Mouse (Mus musculus): Measurements from ENCODE around the gene Anks3.

Anks3 gene

DNA sequence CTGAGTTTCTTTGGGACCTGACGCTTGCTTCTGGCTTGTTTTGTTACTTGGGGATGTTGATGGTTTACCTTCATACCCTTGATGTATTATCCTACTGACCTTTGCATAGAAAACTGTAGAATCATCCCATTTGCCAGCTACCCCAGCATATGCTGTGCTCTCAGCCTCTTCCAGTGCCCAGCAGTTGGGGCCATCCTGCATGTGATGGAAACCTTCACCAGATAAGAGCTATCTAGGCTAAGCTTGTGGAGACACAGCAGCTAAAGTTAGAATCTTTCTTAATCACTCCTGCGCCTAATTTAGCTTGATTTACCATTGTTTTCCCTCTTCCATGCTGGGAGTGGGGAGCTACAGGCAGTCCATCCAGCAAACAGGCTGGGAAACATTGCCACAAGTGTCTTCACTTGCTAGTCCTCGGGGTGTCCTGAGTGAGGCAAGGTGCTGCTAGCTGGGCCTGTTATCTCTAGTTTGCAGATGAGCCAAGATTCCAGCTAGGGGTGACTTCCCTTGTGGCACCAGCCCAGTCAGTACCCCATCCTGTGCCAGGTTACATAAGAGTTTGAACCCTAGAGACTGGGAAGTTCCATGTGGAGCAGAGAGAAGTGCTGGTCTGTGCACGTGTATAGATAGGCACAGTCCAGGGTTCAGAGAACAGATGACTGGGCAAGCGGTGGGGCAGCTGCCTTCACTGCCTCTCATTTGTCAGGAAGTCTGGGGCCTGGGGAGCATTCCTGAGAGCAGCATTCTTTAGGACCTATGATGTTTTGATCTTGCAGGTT lies 67.6 kb downstream of the Anks3 start:
- no peak for DNase-seq

DNA sequence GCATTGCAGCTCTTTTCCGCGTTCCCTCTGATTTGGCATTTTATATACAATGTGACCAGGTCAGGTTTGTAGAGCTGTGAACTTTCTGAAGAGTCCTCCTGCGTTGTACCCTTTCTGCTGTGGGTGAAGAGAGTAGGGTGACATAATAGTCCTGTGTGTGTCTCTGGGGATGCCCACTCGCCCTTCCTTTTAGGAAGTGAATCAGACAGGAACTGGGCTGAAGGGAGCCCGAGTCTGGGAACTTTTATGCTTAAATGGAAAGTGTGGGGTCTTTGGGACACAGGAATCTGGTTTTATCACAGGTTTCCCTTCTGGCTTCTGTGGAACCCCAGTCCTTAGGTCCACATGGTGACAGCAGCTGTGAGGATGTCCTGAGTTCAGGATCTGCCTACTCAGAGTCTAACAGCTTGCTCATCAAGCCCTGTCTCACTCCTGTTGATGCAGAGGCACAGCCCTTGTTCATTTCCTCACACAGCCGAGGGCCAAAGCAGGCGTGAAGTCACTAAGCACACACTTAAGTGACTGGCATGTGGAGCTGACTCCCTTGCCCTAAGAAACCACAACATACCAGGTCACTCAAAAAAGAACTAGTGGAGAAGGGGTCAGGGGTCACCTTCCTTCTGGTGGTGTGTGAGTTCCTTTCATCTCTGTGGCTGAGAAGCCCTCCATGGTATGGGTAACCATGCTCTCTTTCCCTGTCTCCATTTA lies 69.7 kb downstream of the Anks3 start:
- DNase-seq, result no peak

DNA sequence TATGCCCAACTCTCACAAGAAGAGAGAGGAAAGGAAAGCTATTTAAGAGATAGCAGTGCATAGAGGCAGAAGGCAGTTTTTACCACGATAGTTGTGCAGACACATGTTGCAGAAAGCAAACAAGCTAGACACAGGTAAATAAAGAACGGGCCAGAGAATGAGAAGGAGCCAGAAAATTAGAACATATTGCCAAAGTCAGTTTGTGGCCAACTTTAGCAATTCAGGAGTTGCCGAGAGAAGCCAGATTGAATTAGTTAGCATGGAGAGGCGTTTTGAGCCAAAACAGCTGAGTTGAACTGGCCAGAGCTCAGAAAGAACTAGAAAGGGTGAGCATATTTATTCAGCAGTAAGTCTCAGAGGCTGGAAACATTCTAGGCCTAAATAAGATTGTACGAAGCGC lies 71.8 kb downstream of the Anks3 start:
- no peak for DNase-seq
